ENCODE assay signal across 8 mouse cellular contexts in genomic region chr13:99018526-99019201, GRCm38 (mm10). TPM values are rescaled to one million over a fixed set of nuclear protein-coding genes. Genes with fewer than 3 reads are reported as not detected.
DNase-seq lines count a peak whose midpoint lies in the region; ATAC-seq and TF ChIP-seq lines count a peak whose summit lies in the region.
"Had no signal": no experiment of that assay in that cellular context is flagged by ENCODE, and none has a peak within 500 bp of the region (broad histone marks: within the 10 kb centered on the region; RNA-seq: fewer than 3 reads in every experiment).

No protein-coding gene starts in this region.

- no peak for TF ChIP-seq POLR2A in small intestine, adult 2 months (IDR thresholded peaks at IDR 0.05; ENCODE audit: low read depth, low read length)

- 62% methylated on average over 15 of the region's 15 CpGs for WGBS in heart, postnatal 0 days
- 42% methylated on average over 15 of the region's 15 CpGs for WGBS in small intestine, adult 2 months

- ATAC-seq in heart, postnatal 0 days (ENCODE audit: insufficient read depth, low read depth): peak; percentile 83; the same call in 1 of the 2 replicates
- ATAC-seq in cerebellum, adult (ENCODE audit: insufficient number of reproducible peaks, low FRiP score, low TSS enrichment): no peak

- no peaks in the 10 kb centered on the region for H3K36me3 ChIP-seq in heart, postnatal 0 days (replicated peaks; ENCODE audit: control insufficient read depth, insufficient read depth, low read length)
- no peaks in the 10 kb centered on the region for H3K36me3 ChIP-seq in small intestine, adult 2 months (ENCODE audit: control insufficient read depth, insufficient read depth, low read length)

- DNase-seq in adrenal gland, adult 2 months: peak; percentile 86
- DNase-seq in c-Kit-positive CD71-positive TER-119-positive erythroid progenitor cells, embryonic 14.5 days (ENCODE audit: low spot score): peak; percentile 77
- peak; percentile 36 for DNase-seq in heart, postnatal 0 days (ENCODE audit: low spot score)
- peak; percentile 59 to 71 for DNase-seq in kidney, postnatal 25 days
- DNase-seq in cerebellum, adult 11 months: no peak

- H3K4me1 ChIP-seq in heart, postnatal 0 days (ENCODE audit: control insufficient read depth, insufficient read depth): no peaks in the 10 kb centered on the region
- H3K4me1 ChIP-seq in small intestine, adult 2 months (ENCODE audit: control insufficient read depth, insufficient read depth, insufficient read length, low read length): peaks cover 11% of the 10 kb centered on the region; the same call in 1 of the 2 replicates

- no peak overlapping the region for H3K27ac ChIP-seq in heart, postnatal 0 days (ENCODE audit: low read depth)
- peak overlapping the region; percentile 17; the same call in 1 of the 2 replicates for H3K27ac ChIP-seq in small intestine, adult 2 months (ENCODE audit: insufficient read depth, low read depth, low read length)

- no peaks in the 10 kb centered on the region for H3K9me3 ChIP-seq in heart, postnatal 0 days (replicated peaks; ENCODE audit: control insufficient read depth, low read length)

- H3K4me3 ChIP-seq in heart, postnatal 0 days (ENCODE audit: low read depth, low read length): no peak overlapping the region
- H3K4me3 ChIP-seq in small intestine, adult 2 months (ENCODE audit: low read depth, low read length): no peak overlapping the region

- no peak for TF ChIP-seq CTCF in heart, postnatal 0 days (IDR thresholded peaks at IDR 0.05; ENCODE audit: low read depth)
- TF ChIP-seq CTCF in small intestine, adult 2 months (IDR thresholded peaks at IDR 0.05; ENCODE audit: extremely low read depth, insufficient read length, insufficient replicate concordance, low read depth, low read length): no peak

- H3K9ac ChIP-seq in heart, postnatal 0 days (replicated peaks; ENCODE audit: low read depth, low read length): no peak overlapping the region

- no peak overlapping the region for H3K4me2 ChIP-seq in heart, postnatal 0 days (ENCODE audit: low read depth, low read length)

- TF ChIP-seq EP300 in heart, postnatal 0 days (IDR thresholded peaks at IDR 0.05; ENCODE audit: low read depth): no peak

- H3K27me3 ChIP-seq in heart, postnatal 0 days (ENCODE audit: control insufficient read depth, insufficient read depth, low read length): no peaks in the 10 kb centered on the region
- H3K27me3 ChIP-seq in small intestine, adult 2 months (ENCODE audit: control insufficient read depth, insufficient read depth, low read length): no peaks in the 10 kb centered on the region

RNA-seq across cellular contexts. Expression of gene 1700024P04Rik, which starts 34.3 kb away (rescaled TPM):
- total RNA-seq in adrenal gland, adult 2 months (2021): not detected
- not detected in 2 replicates for polyA plus RNA-seq in adrenal gland, adult 2 months (2012; rRNA removed)
- not detected in 2 replicates for total RNA-seq in heart, postnatal 0 days (2014; rRNA removed; ENCODE audit: low replicate concordance)
- polyA plus RNA-seq in heart, postnatal 0 days (2015; fragmentation: Nextera tagmentation; extraction: Ambion mirVana): not detected in 2 replicates
- polyA plus RNA-seq in small intestine, adult 2 months (2012; rRNA removed): not detected in 2 replicates
- polyA plus RNA-seq: cortical plate, adult 2 months had no signal
